Mouse (Mus musculus): ENCODE measurements around the gene Irx5. TPM values are rescaled to one million over a fixed set of nuclear protein-coding genes. Genes with fewer than 3 reads are reported as not detected.
A peak's percentile ranks its signal among the peaks of the same experiment; 100 is the strongest.

Irx5 gene
- 0.14 and 0.19 TPM in 2 replicates for polyA plus RNA-seq (2012; rRNA removed)

DNA sequence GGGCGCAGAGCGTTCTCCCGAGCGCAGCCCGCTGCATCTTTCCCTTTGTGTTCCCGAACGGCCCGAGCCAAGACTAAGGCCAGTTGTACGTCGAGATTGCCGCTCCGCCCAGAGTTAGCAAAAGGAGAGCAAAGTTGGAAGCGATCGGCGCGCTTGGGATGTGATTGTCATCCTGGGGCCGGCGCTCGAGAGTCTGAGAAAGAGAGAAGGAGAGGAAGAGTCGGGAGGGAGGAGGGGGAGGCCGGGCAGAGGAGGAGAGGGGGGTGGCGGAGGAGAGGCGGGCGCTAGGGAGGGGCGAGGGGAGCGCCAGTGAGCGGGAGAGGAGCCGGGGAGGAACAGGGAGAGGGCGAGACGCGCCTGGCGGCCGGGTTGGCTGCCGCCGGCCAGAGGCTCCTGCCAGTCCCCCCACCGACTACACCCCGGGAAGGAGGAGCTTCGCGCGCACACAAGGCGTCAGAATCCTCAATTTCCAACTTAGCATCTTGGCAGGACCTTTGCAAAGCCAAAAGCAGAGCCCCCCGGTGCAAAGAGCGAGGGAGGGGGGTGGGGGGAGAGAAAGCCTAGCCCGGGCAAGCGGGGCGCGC, at the start of gene Irx5:
Gene Irx5 (plus strand): TSS at position 228 of the 584 bp plus-strand sequence.
- peak; percentile 32 for DNase-seq (ENCODE audit: low spot score)

DNA sequence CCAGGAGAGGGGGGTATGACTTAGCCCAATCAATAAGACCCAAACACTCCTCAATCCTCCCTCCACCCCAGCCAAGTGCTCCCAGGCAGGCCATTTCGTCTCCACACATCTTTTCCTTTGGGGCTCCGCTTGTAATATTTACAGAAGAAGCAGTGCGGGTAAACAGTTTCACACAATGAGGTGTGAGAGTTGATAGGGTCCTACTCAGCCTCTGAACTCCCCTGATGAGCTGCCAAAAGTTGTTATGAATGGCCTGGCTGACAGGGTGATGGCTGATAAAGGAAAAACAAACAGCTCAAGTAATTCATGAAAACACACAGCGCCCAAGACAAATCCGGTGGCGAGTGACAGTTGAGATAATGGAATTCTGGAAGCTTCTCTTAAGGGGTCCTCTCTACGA, 45.2 kb upstream of the Irx5 start:
- DNase-seq (ENCODE audit: low spot score) = no peak

DNA sequence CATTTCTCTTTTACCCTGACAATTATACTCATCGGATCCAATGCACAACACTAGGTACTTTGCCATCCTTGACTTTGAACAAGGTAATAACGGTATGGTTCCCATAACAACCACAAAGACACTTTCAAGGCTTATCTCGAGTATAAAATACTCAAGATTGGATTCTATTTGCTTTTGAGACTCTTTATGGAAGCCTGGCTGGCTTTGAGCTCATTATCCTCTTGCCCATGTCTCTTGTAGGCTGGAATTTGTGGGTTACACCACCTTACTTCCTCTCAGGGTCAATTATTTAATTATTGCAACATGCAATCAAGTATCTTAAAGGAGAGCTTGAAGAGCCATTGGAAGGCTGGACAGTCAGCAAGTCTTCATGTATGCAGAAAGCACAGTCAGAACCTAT, 43.7 kb upstream of the Irx5 start:
- no peak for DNase-seq (ENCODE audit: low spot score)

DNA sequence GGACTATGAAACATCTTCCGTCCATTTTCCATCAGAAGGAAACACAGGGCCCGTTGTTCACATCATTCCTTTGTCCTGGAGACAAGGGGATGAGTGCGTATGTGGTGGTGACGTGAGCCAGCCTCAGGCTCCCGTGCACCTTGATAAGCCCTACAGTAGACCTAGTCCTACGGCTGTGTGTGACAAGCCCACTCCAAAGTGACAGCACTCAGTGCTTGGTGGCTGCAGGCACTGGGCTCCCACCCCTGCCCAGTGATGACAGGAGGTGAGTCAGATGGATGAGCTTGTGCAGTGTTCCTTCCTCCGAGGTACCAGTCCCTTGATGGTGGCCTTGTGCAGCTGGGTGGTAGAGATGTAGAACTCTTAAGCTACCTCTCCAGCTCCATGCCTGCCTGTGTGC, 33.7 kb upstream of the Irx5 start:
- no peak for DNase-seq (ENCODE audit: low spot score)

DNA sequence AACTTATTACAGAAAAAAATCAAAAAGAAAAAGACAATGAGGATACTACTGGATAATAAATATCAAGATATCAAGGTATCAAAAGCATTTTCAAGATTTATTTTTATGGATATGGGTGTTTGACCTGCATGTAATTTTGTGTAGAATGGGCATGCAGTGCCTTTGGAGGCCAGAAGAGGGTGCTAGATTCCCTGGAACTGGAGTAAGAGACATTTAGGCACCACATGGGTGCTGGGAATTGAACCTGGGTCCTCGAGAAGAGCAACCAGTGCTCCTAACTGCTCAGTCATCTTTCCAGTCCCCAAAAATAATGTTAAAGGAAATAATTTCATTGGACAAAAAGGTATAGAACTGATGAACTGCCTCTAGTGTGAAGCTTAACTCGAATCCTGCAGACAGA, 30.2 kb upstream of the Irx5 start:
- DNase-seq (ENCODE audit: low spot score) = no peak

DNA sequence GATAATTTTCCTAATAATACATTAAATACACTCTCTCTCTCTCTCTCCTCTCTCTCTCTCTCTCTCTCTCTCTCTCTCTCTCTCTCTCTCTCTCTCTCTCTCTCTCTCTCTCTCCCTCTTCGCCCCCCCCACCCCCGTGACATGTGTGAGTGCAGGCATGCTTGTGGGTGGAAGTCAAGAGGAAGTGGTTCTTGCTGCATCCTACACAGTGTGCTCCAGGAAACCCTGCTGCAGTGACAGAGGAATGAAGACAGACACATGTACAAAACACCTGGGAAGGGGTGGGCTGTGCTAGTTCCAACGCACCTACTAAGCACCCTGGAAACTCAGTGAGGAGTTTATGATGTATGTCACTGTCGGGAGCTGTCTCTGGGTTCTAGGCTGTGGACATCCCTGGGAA, 28.2 kb upstream of the Irx5 start:
- no peak for DNase-seq (ENCODE audit: low spot score)

DNA sequence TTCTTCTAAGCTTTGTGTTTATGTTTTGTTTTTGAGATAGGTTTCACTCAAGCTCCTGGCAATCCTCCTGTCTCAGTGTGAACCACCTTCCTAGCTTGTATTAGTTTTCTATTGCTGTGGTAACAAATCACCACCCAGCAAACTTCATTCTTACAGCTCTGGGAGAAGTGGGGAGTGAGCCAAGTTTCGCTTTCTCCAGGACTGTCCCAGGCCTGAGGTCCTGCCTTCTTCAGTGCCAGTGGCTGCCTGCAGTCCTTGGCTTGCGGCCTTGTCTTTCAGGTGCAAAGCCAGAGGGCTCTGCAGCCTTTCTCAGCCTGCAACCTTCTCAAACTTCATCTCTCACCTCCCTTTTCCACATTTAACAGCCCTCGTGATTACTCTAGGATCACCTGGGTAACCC, 25.6 kb upstream of the Irx5 start:
- no peak for DNase-seq (ENCODE audit: low spot score)

DNA sequence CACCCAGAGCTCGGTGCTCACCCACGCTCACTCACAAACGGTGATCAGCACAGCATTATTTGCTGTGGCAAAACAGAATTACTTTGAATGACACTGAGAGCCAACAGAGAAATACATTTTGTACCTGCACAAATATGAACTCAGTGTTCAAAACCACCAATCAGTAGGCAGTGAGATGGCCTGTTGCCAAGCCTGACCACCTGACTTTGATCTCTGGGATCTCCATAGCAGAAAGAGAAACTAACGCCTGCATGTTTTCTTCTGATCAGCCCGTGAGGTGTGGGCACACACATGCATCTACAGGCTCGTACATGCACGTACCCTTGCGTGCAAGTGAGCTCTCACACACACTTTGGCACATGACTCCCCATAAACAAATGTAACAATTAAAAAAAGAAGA, 24.0 kb upstream of the Irx5 start:
- no peak for DNase-seq (ENCODE audit: low spot score)

DNA sequence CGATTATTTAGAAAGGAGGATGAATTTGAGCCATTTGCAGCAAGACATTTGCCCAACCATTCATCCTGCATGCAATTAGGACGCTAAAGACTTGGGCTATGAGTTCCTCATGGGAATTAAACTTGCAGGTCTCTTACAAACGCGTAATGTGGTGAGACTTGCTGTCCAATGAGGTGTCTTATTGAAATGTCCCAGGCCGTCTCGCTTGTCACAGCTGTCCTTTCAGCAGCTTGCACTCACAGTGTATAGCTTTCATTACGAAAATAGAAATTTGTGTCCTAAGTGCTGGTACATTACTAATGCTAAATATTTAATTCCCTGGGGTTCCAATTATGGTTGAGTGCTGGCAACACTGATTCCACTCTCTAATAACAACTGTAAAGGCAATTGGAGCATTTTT, 22.3 kb upstream of the Irx5 start:
- DNase-seq (ENCODE audit: low spot score) = no peak

DNA sequence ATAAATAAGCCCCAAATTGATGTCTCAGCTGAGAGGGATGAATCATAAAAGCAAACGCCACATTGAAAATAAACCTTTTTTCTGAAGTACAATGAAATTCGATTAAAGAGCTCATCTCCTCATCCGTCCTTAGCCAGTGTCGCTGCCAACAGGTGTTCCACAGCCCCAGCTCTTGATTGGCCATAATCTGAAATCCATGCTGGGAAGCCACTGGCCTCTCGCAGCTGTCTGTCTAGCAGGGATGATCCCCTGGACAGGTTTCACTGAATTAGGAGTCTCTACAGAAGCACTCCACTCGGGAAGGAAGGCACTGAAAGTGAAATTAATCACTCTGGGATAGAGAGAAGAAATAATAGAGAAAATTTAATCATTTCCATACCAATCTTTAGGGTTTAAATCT, 21.4 kb upstream of the Irx5 start:
- no peak for DNase-seq (ENCODE audit: low spot score)

DNA sequence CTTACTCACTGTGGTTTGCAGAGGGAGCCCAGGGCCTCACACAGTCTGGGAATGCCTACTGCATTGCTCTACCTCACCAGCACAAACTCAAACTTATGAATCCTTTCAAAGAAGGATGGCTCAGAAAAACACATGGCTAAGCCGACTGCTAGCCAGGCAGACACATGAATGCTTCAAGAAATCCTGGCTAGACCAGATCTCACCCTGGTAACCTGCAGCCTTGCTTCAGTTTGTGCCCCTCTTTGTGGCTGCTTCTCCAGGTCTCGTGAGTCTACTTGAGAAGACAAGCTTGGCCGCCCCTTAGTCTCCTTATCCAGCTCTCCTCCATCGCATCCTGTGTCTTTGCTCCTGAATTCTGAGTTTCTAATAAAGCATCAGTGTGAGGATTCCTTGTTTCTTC, 13.9 kb upstream of the Irx5 start:
- no peak for DNase-seq (ENCODE audit: low spot score)

DNA sequence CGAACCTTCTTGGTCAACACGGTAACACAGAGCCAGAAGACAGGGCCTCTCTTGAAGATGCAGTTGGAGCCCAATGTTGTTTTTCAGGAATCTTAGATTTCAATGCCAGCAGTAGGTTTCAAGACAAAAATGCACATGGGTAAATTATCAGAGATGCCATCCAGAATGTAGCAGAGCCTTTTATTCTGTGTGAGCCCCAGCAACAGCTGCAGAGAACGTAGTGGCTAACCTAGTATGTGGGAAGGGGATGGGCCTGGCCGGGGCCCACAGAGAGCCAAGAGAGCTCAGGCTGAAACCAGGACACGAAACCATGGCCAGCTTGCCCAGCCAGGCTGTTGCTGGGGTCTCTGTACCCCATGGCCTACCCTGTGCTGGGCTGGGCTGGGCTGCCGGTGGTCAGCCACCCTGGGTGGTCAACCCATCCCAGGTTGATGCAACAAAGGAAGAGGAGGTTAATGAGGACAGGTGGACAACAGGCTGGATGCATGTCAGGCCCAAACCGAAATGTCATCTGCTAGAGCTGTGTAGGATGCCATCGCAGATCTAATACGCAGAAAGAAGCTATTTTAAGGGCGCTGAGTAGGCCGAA, 7.4 kb upstream of the Irx5 start:
- DNase-seq (ENCODE audit: low spot score) = no peak

DNA sequence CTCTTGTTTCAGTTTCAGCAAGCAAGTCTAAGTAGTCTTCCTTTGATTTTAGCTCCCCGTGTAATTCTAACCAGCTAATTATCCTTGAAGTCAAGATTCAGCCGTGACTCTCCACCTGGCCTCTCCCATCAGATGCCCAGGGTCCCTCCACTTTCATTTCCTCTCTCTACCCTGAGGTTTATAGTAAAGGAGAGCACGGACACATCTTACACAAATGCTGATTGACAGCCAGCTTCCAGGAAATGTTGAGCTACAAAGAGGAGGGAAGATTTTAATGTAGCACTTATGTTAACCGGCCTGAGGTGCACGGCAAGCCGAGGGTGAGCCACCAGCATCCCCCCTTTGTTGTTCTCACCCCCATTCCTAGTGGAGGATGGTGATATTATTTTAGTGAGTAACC, 4.0 kb upstream of the Irx5 start:
- no peak for DNase-seq (ENCODE audit: low spot score)

DNA sequence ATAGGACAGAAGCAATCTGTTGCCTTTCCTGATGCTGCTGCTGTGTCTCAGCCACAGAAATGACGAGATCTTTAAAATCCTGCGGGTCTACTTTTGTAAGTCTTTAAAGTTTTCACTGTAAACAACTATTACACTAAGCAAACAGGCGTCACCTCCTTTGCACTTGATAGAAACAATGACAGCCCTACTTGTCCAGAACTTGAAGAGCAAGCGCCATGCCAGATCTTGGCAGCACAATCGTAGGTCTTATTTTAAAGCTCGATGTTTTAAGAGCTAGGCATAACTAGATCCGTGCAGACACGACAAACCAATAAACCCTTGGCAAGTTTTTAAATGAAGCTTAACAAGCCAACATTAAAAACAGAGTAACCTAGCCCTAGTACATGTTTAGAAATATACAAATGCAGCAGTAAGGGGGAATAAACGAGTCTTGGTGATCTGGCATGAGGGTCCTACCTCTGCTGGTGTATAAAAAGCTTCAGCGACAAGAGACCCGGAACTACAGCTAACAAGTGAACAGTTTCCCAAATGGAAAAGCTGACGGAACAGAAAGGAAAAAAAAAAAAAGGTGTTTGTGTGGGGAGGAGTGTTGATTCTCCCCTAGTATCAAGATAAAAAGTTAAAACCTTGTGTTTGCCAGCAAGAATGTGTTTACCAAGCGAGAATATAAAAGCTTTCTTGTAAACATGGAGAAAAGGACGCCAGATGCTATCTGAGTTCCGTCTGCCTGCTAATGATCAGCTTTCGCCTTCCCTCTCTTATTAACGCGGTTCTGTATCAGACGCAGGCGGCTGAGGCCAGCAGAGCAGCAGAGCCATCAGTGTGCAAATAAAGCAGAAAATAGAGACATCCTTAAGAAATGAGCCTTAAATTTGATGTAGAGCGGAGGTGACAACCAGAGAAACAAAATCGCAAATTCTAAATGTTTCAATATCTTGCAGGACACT, 2.6 kb upstream of the Irx5 start:
- DNase-seq (ENCODE audit: low spot score) = no peak

DNA sequence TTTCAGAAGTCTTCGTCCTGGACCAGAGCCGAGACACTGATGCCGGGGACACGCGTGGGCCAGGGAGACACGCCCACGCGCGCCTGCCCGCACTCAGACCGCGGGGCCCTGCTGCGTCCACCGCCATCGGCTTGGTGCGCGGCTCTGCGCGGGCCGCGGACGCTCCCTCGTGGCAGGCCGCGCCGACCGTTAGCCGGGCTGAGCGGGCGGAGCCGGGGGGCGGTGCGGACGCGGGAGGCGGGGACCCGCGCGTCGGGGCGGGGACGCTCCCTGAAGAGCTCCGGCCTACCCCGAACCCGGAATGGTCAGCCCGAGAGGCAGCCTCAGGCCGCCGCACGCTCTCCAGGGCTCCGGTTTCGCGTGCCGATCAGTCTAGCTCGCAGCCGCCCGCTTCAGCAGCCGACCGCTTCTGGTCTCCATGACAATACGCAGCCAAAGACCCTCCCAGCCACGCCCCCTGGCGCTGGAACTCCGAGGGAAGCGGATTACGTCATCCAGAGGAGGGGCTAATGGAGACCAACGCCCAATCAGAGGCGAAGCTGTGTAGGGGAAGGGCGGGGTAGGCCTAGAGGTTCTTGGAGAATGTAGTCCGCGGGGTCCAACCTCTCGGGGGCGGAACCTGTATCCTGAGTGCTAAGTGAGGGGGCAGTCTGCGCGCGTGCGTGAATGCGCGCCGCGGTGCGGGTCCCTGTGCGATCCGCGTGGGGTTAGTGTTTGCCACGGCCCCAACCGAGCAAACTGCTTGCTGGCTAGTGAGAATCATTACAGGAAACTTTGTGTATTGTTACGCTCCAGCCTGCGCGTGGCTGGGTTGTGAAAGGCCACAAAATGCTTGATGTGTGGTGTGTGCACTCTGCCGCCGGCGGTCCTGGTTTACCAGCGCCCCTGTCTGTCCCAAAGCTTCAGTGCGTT, 1.5 kb upstream of the Irx5 start:
- peak; percentile 88 for DNase-seq (ENCODE audit: low spot score)

DNA sequence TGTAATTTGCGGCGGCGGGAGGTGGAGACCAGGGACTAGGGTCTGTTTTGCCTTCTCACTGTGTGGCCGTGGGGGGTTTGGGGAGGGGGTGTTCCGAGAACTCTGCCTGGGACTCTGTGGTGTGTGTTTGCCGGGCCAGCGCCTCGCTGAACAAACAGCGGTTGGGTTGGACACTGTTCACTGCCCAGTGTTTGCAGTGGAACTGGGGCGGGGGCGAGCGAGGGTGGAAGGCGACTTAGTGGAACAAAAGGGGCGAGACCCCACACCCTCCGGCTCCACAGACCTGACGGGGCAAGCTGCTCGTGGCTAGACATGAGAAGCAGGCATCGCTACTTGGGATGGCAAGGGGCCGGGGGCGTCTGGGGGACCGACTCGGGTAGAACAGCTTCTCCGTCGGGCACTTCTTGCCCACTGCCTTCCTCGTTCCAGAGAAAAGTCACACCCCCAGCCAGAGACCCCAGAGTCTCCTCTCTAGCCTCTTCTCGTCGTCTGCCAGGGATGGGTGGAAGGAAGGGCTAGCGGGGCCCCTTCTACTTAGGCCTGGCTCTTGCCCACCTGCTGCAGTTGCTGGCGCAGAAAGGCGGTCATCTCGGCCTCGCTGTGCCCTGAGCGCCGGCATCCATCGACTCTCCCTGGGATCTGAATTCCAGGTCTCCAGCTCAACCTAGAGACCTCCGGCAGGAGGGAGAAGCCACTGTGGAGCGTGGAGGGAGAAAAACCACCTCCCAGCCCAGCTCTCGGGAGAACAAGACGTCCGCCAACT, 631 bp upstream of the Irx5 start:
- no peak for DNase-seq (ENCODE audit: low spot score)

DNA sequence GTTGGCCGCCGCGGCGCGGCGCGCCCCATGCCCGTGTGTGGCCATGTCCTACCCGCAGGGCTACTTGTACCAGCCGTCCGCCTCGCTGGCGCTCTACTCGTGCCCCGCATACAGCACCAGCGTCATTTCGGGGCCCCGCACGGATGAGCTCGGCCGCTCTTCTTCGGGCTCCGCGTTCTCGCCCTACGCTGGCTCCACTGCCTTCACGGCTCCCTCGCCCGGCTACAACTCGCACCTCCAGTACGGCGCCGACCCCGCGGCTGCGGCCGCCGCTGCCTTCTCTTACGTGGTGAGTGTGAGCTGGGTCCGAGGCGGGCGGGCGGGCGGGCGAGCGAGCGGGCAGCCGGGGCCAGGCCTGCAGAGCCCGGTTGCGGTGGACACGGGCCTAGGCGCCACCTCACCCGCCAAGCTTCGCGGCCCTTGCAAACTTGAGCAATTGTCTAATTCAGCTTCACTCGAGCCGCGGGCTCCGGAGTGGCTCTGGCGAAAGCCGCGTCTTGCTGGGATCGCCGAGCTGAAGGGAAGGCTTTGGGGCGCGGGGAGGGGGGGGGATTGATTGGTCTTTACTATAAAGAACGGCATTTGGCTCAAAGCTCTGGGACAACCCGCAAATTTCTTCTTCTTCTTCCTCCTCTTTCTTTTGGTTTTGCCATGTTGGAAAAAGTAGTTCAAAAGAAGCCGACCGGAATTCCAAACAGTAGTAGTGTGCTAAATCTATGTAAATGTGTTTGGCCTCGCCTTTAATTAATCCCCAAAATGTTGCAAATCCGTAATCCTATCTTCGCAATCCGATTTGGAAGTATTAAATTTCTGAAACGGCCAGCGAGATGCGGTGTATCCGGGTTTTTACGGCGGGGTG, 945 bp downstream of the Irx5 start:
- no peak for DNase-seq (ENCODE audit: low spot score)

DNA sequence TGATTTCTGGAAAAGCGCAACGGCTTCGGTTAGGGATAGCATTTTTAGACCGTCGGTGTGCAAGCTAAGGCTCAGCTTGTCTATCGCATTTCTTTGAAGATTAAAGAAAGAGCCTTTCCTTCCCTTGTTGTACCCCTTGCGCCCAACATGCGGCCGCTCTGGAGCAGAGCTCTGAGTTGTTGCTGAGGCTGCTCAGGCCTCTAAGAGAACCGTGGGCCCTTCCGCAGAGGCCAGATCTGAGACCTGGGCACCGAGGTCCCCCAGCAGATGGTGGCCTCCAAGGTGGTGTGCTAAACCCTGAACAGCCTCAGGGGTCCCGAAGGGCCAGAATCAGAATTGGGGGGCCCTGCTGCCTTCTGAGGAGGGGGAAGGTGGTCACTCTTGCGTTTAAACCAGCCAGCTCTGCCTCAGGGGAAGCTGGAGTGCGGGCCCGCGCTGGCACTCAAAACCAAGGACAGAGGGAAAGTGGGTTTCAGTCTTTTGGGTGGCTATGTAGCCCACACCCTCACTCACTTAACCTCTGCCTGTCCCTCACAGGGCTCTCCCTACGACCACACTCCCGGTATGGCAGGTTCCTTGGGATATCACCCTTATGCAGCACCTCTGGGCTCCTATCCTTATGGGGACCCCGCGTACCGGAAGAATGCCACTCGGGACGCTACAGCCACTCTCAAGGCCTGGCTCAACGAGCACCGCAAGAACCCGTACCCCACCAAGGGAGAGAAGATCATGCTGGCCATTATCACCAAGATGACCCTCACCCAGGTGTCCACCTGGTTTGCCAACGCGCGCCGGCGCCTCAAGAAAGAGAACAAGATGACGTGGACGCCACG, 1.8 kb downstream of the Irx5 start:
- DNase-seq (ENCODE audit: low spot score) = no peak

DNA sequence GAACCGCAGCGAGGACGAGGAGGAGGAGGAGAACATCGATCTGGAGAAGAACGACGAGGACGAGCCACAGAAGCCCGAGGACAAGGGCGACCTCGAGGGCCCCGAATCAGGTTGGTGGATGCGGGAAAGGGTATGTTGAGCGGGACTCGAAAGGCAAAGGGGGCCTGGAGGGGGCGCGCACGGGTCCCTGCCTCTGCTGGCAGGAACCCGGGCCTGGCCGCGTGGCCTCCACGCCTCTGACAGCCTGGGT, 2.3 kb downstream of the Irx5 start:
- DNase-seq (ENCODE audit: low spot score) = peak; percentile 28
